8 mouse cellular contexts compared by ENCODE assay signal in genomic region chr8:55939870-55940525, GRCm38 (mm10). TPM values are rescaled to one million over a fixed set of nuclear protein-coding genes. Genes with fewer than 3 reads are reported as not detected.
DNase-seq lines count a peak whose midpoint lies in the region; ATAC-seq and TF ChIP-seq lines count a peak whose summit lies in the region.

Glra3 (plus strand) TSS chr8:55940460.

- H3K4me3 ChIP-seq in E14TG2a.4 (replicated peaks; ENCODE audit: low read length): peak within 1 kb of the TSS; percentile 64
- H3K4me3 ChIP-seq in olfactory bulb, adult 2 months (ENCODE audit: insufficient read depth, low read depth, low read length): peak within 1 kb of the TSS; percentile 36

- no peaks in the 10 kb centered on the region for H3K9me3 ChIP-seq in E14TG2a.4 (ENCODE audit: low read length)

- H3K27ac ChIP-seq in olfactory bulb, adult 2 months (ENCODE audit: insufficient read depth, low read depth, low read length): no peak within 1 kb of the TSS

- peak; percentile 73 for DNase-seq in R1 (ENCODE audit: low read depth, low spot score)
- DNase-seq in left cerebral cortex, adult 9 months (ENCODE audit: low spot score in 2 of 2): peak; percentile 27 to 53
- no peak for DNase-seq in gastrocnemius, postnatal 10 days
- DNase-seq in lung, postnatal 36 days: no peak

- TF ChIP-seq POLR2A in olfactory bulb, adult 2 months (IDR thresholded peaks at IDR 0.05; ENCODE audit: insufficient read depth, low read depth, low read length): no peak

- 8% methylated on average over 11 of the region's 11 CpGs for whole genome bisulfite sequencing in olfactory bulb, adult 2 months

- H3K4me1 ChIP-seq in E14TG2a.4 (replicated peaks; ENCODE audit: low read depth, low read length): peaks cover 7% of the 10 kb centered on the region
- peaks cover 6% of the 10 kb centered on the region for H3K4me1 ChIP-seq in olfactory bulb, adult 2 months (ENCODE audit: control insufficient read depth, insufficient read depth, low read length)

- H3K27me3 ChIP-seq in E14TG2a.4 (ENCODE audit: insufficient read depth, low read length): no peaks in the 10 kb centered on the region

- ATAC-seq in frontal cortex, adult (ENCODE audit: low TSS enrichment): peak; percentile 97
- ATAC-seq in monocyte, adult 5-6 weeks (replicated peaks; ENCODE audit: insufficient number of reproducible peaks, low FRiP score, low TSS enrichment, poor library complexity, severe bottlenecking): no peak

- no peak for TF ChIP-seq CTCF in E14TG2a.4 (conservative IDR thresholded peaks at IDR 0.05; ENCODE audit: low read length)
- no peak for TF ChIP-seq CTCF in olfactory bulb, adult 2 months (IDR thresholded peaks at IDR 0.05; ENCODE audit: insufficient read depth, low read depth, low read length)

- H3K36me3 ChIP-seq in E14TG2a.4 (ENCODE audit: insufficient read depth, low read length): no peaks in the 10 kb centered on the region

RNA-seq across cellular contexts. Expression of gene Glra3, which starts in this region (rescaled TPM):
- not detected in 2 replicates for polyA plus RNA-seq in olfactory bulb, adult 2 months (2012; ENCODE audit: insufficient read depth, insufficient read length, low replicate concordance, missing spikeins)
- total RNA-seq in monocyte, adult 5-6 weeks (2017): 0.19 TPM in 1 of 3 replicates, not detected in the others
- total RNA-seq in gastrocnemius, postnatal 10 days (2021): not detected

Comparison
In these comparisons a context has a peak if more than half of its experiments do, and no peak if none do; other contexts are left out.
1. DNase-seq: peak in R1 (single experiment) and left cerebral cortex, adult 9 months (2 of 2); none in gastrocnemius, postnatal 10 days (single experiment) and lung, postnatal 36 days (single experiment).